13 mouse cellular contexts compared by ENCODE assay signal in genomic region chr13:58999373-59000053, GRCm38 (mm10).
A peak's percentile ranks its signal among the peaks of the same experiment; 100 is the strongest.
DNase-seq lines count a peak whose midpoint lies in the region; ATAC-seq lines count a peak whose summit lies in the region.
"Had no signal": no experiment of that assay in that cellular context is flagged by ENCODE, and none has a peak within 500 bp of the region (broad histone marks: within the 10 kb centered on the region; RNA-seq: fewer than 3 reads in every experiment).

No protein-coding gene starts in this region.

- ATAC-seq in midbrain, embryonic 11.5 days (ENCODE audit: low FRiP score): no peak
- peak; percentile 47; the same call in 1 of the 2 replicates for ATAC-seq in forebrain, embryonic 16.5 days
- ATAC-seq in liver, embryonic 11.5 days (replicated peaks; ENCODE audit: low FRiP score): peak; percentile 60
- peak; percentile 31; the same call in 1 of the 2 replicates for ATAC-seq in monocyte, adult 5-6 weeks (replicated peaks; ENCODE audit: insufficient number of reproducible peaks, low FRiP score, low TSS enrichment, poor library complexity, severe bottlenecking)
- no peak for ATAC-seq in CD4-positive, CD25-positive, alpha-beta regulatory T cell, adult 4 months

- no peaks in the 10 kb centered on the region for H3K27me3 ChIP-seq in midbrain, embryonic 10.5 days (ENCODE audit: low read depth, poor library complexity, severe bottlenecking)
- H3K27me3 ChIP-seq in midbrain, embryonic 11.5 days (ENCODE audit: control insufficient read depth, insufficient read depth, low read length): no peaks in the 10 kb centered on the region
- no peaks in the 10 kb centered on the region for H3K27me3 ChIP-seq in forebrain, embryonic 16.5 days (replicated peaks; ENCODE audit: control insufficient read depth, insufficient read depth, low read length)
- no peaks in the 10 kb centered on the region for H3K27me3 ChIP-seq in liver, embryonic 11.5 days (replicated peaks; ENCODE audit: control insufficient read depth, insufficient read depth, low read length)
- H3K27me3 ChIP-seq: heart, embryonic 15.5 days; lung, embryonic 15.5 days had no signal

- H3K4me1 ChIP-seq in midbrain, embryonic 10.5 days: peaks cover 20% of the 10 kb centered on the region
- H3K4me1 ChIP-seq in midbrain, embryonic 11.5 days (ENCODE audit: control insufficient read depth, insufficient read depth, low read length): peaks cover 6% of the 10 kb centered on the region; the same call in 1 of the 2 replicates
- H3K4me1 ChIP-seq in forebrain, embryonic 16.5 days (replicated peaks; ENCODE audit: control insufficient read depth, insufficient read depth, low read length): peaks cover 28% of the 10 kb centered on the region
- no peaks in the 10 kb centered on the region for H3K4me1 ChIP-seq in liver, embryonic 11.5 days (replicated peaks; ENCODE audit: control insufficient read depth, insufficient read depth, low read length)

- DNase-seq in midbrain, embryonic 10.5 days (ENCODE audit: low spot score): no peak
- DNase-seq in midbrain, embryonic 11.5 days (ENCODE audit: low spot score, missing footprints): no peak
- DNase-seq in liver, embryonic 11.5 days (ENCODE audit: low spot score): no peak
- DNase-seq in c-Kit-positive CD71-positive TER-119-positive erythroid progenitor cells, embryonic 14.5 days (ENCODE audit: low spot score): no peak
- no peak for DNase-seq in left cerebral cortex, adult 11 months (ENCODE audit: low spot score)
- DNase-seq: kidney, adult 11 months; right cerebral cortex, postnatal 14 days; thymus, adult 18-20 months had no signal

- H3K36me3 ChIP-seq in midbrain, embryonic 10.5 days: no peaks in the 10 kb centered on the region
- no peaks in the 10 kb centered on the region for H3K36me3 ChIP-seq in midbrain, embryonic 11.5 days (ENCODE audit: control insufficient read depth, insufficient read depth, low read length)
- no peaks in the 10 kb centered on the region for H3K36me3 ChIP-seq in forebrain, embryonic 16.5 days (ENCODE audit: control insufficient read depth, insufficient read depth)
- H3K36me3 ChIP-seq in liver, embryonic 11.5 days (ENCODE audit: control insufficient read depth, insufficient read depth, low read length): no peaks in the 10 kb centered on the region
- H3K36me3 ChIP-seq: heart, embryonic 15.5 days; lung, embryonic 15.5 days had no signal

- 0 out of 2 replicates have a peak overlapping the region, but pooled peaks have one; percentile 18 for H3K27ac ChIP-seq in midbrain, embryonic 10.5 days (replicated peaks)
- no peak overlapping the region for H3K27ac ChIP-seq in midbrain, embryonic 11.5 days (ENCODE audit: low read depth, low read length)
- no peak overlapping the region for H3K27ac ChIP-seq in forebrain, embryonic 16.5 days (ENCODE audit: low read length)
- peak overlapping the region; percentile 45; the same call in 1 of the 2 replicates for H3K27ac ChIP-seq in liver, embryonic 11.5 days (ENCODE audit: low read depth, low read length)
- H3K27ac ChIP-seq: heart, embryonic 15.5 days; lung, embryonic 15.5 days had no signal

- H3K4me3 ChIP-seq in midbrain, embryonic 10.5 days: no peak overlapping the region
- H3K4me3 ChIP-seq in midbrain, embryonic 11.5 days (ENCODE audit: low read depth, low read length): no peak overlapping the region
- H3K4me3 ChIP-seq in forebrain, embryonic 16.5 days (replicated peaks; ENCODE audit: low read length): no peak overlapping the region
- no peak overlapping the region for H3K4me3 ChIP-seq in liver, embryonic 11.5 days (ENCODE audit: low read depth, low read length)
- H3K4me3 ChIP-seq: heart, embryonic 15.5 days; lung, embryonic 15.5 days had no signal

- WGBS in midbrain, embryonic 10.5 days: 72% methylated on average over 11 of the region's 11 CpGs
- 69% methylated on average over 11 of the region's 11 CpGs for WGBS in midbrain, embryonic 11.5 days
- WGBS in forebrain, embryonic 16.5 days: 28% methylated on average over 11 of the region's 11 CpGs
- WGBS in liver, embryonic 11.5 days: 57% methylated on average over 11 of the region's 11 CpGs

- no peak overlapping the region for H3K4me2 ChIP-seq in midbrain, embryonic 11.5 days
- no peak overlapping the region for H3K4me2 ChIP-seq in forebrain, embryonic 16.5 days (ENCODE audit: low read length)
- peak overlapping the region; percentile 8 for H3K4me2 ChIP-seq in liver, embryonic 11.5 days
- H3K4me2 ChIP-seq: heart, embryonic 15.5 days; lung, embryonic 15.5 days had no signal

- H3K9ac ChIP-seq in midbrain, embryonic 11.5 days (ENCODE audit: low read length): no peak overlapping the region
- no peak overlapping the region for H3K9ac ChIP-seq in forebrain, embryonic 16.5 days (replicated peaks; ENCODE audit: low read depth, low read length)
- no peak overlapping the region for H3K9ac ChIP-seq in liver, embryonic 11.5 days (ENCODE audit: low read depth, low read length)
- H3K9ac ChIP-seq: heart, embryonic 15.5 days; lung, embryonic 15.5 days had no signal

- no peaks in the 10 kb centered on the region for H3K9me3 ChIP-seq in midbrain, embryonic 10.5 days (replicated peaks)
- no peaks in the 10 kb centered on the region for H3K9me3 ChIP-seq in midbrain, embryonic 11.5 days (ENCODE audit: control insufficient read depth, low read length)
- H3K9me3 ChIP-seq in forebrain, embryonic 16.5 days (ENCODE audit: control insufficient read depth, low read length): no peaks in the 10 kb centered on the region
- no peaks in the 10 kb centered on the region for H3K9me3 ChIP-seq in liver, embryonic 11.5 days (ENCODE audit: control insufficient read depth, low read length)
- H3K9me3 ChIP-seq: heart, embryonic 15.5 days; lung, embryonic 15.5 days had no signal

Comparison
In these comparisons a context has a peak if more than half of its experiments do, and no peak if none do; other contexts are left out.
1. H3K27ac ChIP-seq: peak in midbrain, embryonic 10.5 days (single experiment) and liver, embryonic 11.5 days (single experiment); none in midbrain, embryonic 11.5 days (single experiment) and forebrain, embryonic 16.5 days (single experiment).
2. ATAC-seq: peak in forebrain, embryonic 16.5 days (single experiment), liver, embryonic 11.5 days (single experiment) and monocyte, adult 5-6 weeks (single experiment); none in midbrain, embryonic 11.5 days (single experiment) and CD4-positive, CD25-positive, alpha-beta regulatory T cell, adult 4 months (single experiment).